ENCODE assay signal across 8 mouse cellular contexts in the genomic region with DNA sequence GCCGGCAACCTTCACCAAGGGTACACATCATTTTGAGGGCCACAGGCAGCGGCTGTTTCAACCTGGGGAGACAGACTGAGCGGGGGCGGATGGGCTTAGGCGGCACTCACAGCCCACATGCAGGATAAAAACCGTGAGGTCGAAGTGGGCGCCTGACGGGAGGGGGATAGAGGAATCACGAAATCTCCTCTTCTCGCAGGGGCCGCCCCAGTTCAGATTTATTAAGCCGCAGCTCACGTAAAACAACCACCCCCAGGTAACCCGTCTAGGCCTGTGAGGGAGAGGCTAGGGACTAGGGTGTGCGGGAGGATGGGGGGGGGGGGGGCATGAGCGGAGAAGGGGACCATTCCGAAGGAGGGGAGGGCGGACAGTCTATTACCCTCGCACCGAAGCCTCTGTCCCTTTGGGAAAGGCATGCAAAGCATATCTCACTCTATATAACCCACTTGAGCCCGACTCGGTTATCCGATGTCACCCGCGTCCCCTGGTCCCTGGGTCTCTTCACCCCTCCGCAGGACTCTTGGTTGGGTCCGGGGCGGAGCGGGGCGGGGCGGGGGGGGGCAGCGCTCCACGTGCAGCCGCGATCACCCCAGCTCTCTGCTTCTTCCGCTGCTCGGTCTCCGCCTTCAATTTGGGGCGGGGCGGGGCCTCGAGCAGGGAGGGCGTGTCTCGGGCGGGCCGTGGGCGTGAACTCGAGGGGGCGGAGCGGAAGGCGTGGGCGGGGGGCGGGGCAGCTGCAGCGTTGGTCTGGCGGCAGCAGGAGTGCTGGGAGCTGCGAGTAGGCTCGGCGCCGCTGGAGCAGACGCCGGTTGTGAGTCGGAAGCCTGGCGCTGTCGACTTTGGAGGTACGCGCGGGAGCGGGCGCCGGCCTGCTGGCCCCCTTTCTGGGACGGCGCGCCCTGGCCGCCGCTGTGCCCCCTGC. TPM values are rescaled to one million over a fixed set of nuclear protein-coding genes. Genes with fewer than 3 reads are reported as not detected.
DNase-seq lines count a peak whose midpoint lies in the region; ATAC-seq lines count a peak whose summit lies in the region.

A gene (plus strand): TSS at position 786 of the 922 bp plus-strand sequence.

- peak within 1 kb of the TSS; percentile 100 for H3K27ac ChIP-seq in embryonic facial prominence, embryonic 14.5 days (replicated peaks; ENCODE audit: low read depth, low read length)
- peak within 1 kb of the TSS; percentile 97 for H3K27ac ChIP-seq in kidney, embryonic 14.5 days (ENCODE audit: low read depth, low read length)
- H3K27ac ChIP-seq in limb, embryonic 15.5 days: peak within 1 kb of the TSS; percentile 100

- peaks cover 32% of the 10 kb centered on the region for H3K4me1 ChIP-seq in embryonic facial prominence, embryonic 14.5 days (ENCODE audit: control insufficient read depth, insufficient read depth, low read length)
- peaks cover 9% of the 10 kb centered on the region for H3K4me1 ChIP-seq in kidney, embryonic 14.5 days (ENCODE audit: control insufficient read depth, insufficient read depth, low read length)
- H3K4me1 ChIP-seq in limb, embryonic 15.5 days: peaks cover 18% of the 10 kb centered on the region

- H3K9ac ChIP-seq in embryonic facial prominence, embryonic 14.5 days (ENCODE audit: low read depth, low read length): peak within 1 kb of the TSS; percentile 96
- H3K9ac ChIP-seq in kidney, embryonic 14.5 days (ENCODE audit: low read depth, low read length): peak within 1 kb of the TSS; percentile 77
- peak within 1 kb of the TSS; percentile 88 for H3K9ac ChIP-seq in limb, embryonic 15.5 days

- ATAC-seq in embryonic facial prominence, embryonic 14.5 days (ENCODE audit: low read depth): peak; percentile 93
- peak; percentile 95 for ATAC-seq in kidney, embryonic 14.5 days (ENCODE audit: low FRiP score, low TSS enrichment)
- ATAC-seq in limb, embryonic 15.5 days (ENCODE audit: insufficient number of reproducible peaks, low FRiP score, low TSS enrichment, low read depth): peak; percentile 94

- H3K27me3 ChIP-seq in embryonic facial prominence, embryonic 14.5 days (replicated peaks; ENCODE audit: control insufficient read depth, insufficient read depth, low read length): no peaks in the 10 kb centered on the region
- H3K27me3 ChIP-seq in kidney, embryonic 14.5 days (ENCODE audit: control insufficient read depth, insufficient read depth, low read length): no peaks in the 10 kb centered on the region
- H3K27me3 ChIP-seq in limb, embryonic 15.5 days: no peaks in the 10 kb centered on the region

- peak within 1 kb of the TSS; percentile 92 for H3K4me3 ChIP-seq in embryonic facial prominence, embryonic 14.5 days (ENCODE audit: low read depth, low read length)
- H3K4me3 ChIP-seq in kidney, embryonic 14.5 days (ENCODE audit: low read length): peak within 1 kb of the TSS; percentile 59
- H3K4me3 ChIP-seq in limb, embryonic 15.5 days: peak within 1 kb of the TSS; percentile 90

- peak; percentile 90 for DNase-seq in 3T3-L1 (ENCODE audit: low read depth, low spot score)
- peak; percentile 74 to 94 for DNase-seq in adrenal gland, postnatal 4 days (ENCODE audit: low spot score in 2 of 2)
- DNase-seq in embryonic facial prominence, embryonic 14.5 days (ENCODE audit: low spot score): peak; percentile 97
- peak; percentile 92 for DNase-seq in heart, adult 8-10 months (ENCODE audit: low spot score)
- DNase-seq in monocyte, adult 2 months (ENCODE audit: low read depth in 1 of 2, low spot score in 2 of 2): peak; percentile 69 to 86
- DNase-seq in spleen, postnatal 36 days (ENCODE audit: low spot score in 2 of 2): peak; percentile 89 to 93

- 1% methylated on average over 39 of the region's 75 CpGs for WGBS in embryonic facial prominence, embryonic 14.5 days
- WGBS in kidney, embryonic 14.5 days: under 1% methylated on average over 59 of the region's 75 CpGs
- under 1% methylated on average over 61 of the region's 75 CpGs for WGBS in limb, embryonic 15.5 days

- H3K4me2 ChIP-seq in embryonic facial prominence, embryonic 14.5 days (ENCODE audit: low read depth, low read length): peak within 1 kb of the TSS; percentile 86
- peak within 1 kb of the TSS; percentile 78 for H3K4me2 ChIP-seq in kidney, embryonic 14.5 days (replicated peaks; ENCODE audit: low read depth, low read length)
- peak within 1 kb of the TSS; percentile 73 for H3K4me2 ChIP-seq in limb, embryonic 15.5 days

- no peaks in the 10 kb centered on the region for H3K9me3 ChIP-seq in embryonic facial prominence, embryonic 14.5 days (ENCODE audit: control insufficient read depth, low read length)
- H3K9me3 ChIP-seq in kidney, embryonic 14.5 days (ENCODE audit: control insufficient read depth, low read length): no peaks in the 10 kb centered on the region
- no peaks in the 10 kb centered on the region for H3K9me3 ChIP-seq in limb, embryonic 15.5 days

- no peaks in the 10 kb centered on the region for H3K36me3 ChIP-seq in embryonic facial prominence, embryonic 14.5 days (ENCODE audit: control insufficient read depth, insufficient read depth, low read length)
- no peaks in the 10 kb centered on the region for H3K36me3 ChIP-seq in kidney, embryonic 14.5 days (ENCODE audit: control insufficient read depth, insufficient read depth, low read length)
- no peaks in the 10 kb centered on the region for H3K36me3 ChIP-seq in limb, embryonic 15.5 days

RNA-seq across cellular contexts. Expression of the gene that starts here (rescaled TPM):
- 10 to 100 TPM; 39.2 to 39.3 TPM for total RNA-seq in adrenal gland, postnatal 4 days (2021)
- 56.0 and 57.8 TPM in 2 replicates for polyA plus RNA-seq in embryonic facial prominence, embryonic 14.5 days (2014; fragmentation: Nextera tagmentation; extraction: Ambion mirVana)
- 10 to 100 TPM; 28.6 to 35.3 (median 32.5) TPM for total RNA-seq in heart, adult 8-10 months (2022)
- polyA plus RNA-seq in kidney, embryonic 14.5 days (2014; fragmentation: Nextera tagmentation; extraction: Ambion mirVana): 10.8 and 17.4 TPM in 2 replicates
- polyA plus RNA-seq in limb, embryonic 15.5 days (2015; fragmentation: Nextera tagmentation; extraction: Ambion mirVana): 70.7 and 71.1 TPM in 2 replicates

Comparison
In these comparisons a context has a peak if more than half of its experiments do, and no peak if none do; other contexts are left out.
1. Peak in every context shown above with its lines: DNase-seq, ATAC-seq, H3K4me3 ChIP-seq and H3K27ac ChIP-seq.